Mouse (Mus musculus) left cerebral cortex, adult 11 months (tissue): Measurements from ENCODE around the gene Srd5a3.
"Not testable (repeated sequence)": the region's sequence is repeated elsewhere in the genome, so short reads cannot be mapped to it uniquely, and the experiment has no call there.

ENCODE experiments used
- DNase-seq: peaks from one replicate; pipeline ENCODE4 v3.0.0; 2022; ENCODE audit warnings: low spot score

Gene Srd5a3

GRCm38 (mm10) chr5:76139808-76140729 lies at the start of gene Srd5a3:
Srd5a3 (plus strand) TSS chr5:76140271.
- peak; percentile 88 for DNase-seq

DNA sequence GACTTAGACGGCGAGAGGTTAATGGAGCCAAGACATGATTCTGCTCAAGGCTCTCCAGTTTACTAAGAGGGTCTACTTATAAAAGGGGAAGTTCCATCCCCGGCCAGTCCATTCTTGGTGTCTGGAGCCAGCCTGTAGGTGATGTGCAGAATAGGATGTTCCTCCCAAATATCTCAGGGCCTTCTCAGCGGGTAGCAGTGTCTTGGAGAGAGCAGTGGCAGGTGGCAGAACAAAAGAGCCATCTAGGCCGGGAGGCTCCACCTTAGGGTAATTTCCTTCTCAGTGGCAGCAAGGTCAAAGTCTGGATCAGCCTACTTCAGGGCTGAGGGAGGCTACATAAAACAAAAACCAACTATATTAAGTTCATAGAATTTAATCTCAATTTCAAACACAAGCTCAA lies 36.3 kb upstream of the Srd5a3 start:
- not testable (repeated sequence) for DNase-seq

- DNase-seq = no peak
Measured at GRCm38 (mm10) chr5:76107306-76107705, 32.8 kb upstream of the Srd5a3 start.

DNA sequence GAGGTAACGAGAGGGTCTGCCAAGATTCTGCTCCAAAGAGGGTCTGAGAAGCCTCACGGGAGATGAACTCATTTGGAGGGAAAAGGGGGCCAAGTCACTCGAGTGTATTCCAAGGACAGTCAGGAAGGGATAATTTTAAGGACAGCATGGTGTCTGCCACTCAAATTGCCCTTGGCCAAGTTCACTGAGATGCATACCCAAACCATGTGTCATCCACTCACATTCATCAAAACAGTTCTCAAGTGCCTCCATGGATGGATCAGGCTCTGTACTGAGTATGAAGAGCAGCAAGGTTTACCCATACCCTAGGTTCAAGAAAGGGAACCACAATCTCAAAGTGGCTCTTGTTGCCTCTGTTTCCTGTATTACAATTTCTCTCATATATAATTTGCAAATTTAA lies 31.6 kb upstream of the Srd5a3 start:
- no peak for DNase-seq

GRCm38 (mm10) chr5:76111173-76111572 lies 28.9 kb upstream of the Srd5a3 start:
- DNase-seq = no peak

DNA sequence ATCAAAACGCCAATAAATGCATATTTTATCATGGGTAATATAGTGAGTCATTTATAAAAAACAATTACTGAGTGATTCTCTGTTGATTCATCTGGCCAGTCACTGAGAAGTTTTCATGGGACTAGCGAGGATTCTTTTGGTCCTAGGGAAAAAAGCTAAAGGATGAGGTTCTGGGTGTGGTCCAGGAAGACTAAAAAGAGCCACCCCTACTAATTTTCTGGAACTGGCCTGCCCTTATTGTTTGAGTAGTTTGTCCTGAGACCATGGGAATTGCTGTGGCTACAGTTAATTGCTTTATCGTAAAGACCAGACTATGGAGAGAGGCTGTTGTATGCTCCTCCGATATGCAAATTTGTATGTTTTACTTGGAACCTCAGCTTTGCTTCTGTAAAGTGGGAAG lies 28.1 kb upstream of the Srd5a3 start:
- DNase-seq = no peak

GRCm38 (mm10) chr5:76115436-76116041 lies 24.5 kb upstream of the Srd5a3 start:
- no peak for DNase-seq

DNA sequence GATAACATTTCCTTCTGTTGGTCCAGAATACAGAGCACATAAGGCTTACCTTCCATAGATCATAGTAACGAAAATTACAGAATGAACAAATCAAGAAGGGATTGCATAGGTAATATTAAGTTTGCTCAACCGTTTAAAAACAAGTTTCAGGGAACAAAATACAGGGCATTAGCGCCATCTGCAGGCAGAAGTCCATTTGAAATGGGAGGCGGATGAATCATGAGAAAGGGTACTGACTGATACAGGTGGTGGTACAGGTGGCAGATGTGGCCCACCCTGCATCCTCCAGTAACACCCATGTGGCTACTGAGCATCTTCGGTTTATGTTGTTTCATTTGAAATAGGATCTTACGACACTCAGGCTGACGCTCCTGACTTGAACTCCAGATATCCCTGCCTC lies 21.6 kb upstream of the Srd5a3 start:
- peak; percentile 34 for DNase-seq

DNA sequence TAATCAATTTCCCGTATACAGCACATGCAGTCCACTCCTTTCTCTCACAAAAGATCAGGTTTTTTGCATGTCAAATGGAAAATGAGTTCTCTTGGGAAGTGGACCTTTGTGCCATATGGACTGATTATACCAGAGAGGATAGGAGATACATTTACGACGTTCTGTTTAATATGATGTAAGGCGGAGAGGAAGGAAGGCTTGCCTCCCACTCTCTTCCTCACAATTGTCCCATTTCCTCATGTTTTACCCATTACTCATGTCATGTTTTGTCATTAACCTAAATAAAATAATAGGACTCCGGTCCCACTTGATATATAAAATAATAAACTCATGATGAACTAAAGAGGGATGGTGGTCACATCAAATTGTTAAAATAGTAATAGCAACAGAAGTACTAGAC lies 19.4 kb upstream of the Srd5a3 start:
- no peak for DNase-seq

DNA sequence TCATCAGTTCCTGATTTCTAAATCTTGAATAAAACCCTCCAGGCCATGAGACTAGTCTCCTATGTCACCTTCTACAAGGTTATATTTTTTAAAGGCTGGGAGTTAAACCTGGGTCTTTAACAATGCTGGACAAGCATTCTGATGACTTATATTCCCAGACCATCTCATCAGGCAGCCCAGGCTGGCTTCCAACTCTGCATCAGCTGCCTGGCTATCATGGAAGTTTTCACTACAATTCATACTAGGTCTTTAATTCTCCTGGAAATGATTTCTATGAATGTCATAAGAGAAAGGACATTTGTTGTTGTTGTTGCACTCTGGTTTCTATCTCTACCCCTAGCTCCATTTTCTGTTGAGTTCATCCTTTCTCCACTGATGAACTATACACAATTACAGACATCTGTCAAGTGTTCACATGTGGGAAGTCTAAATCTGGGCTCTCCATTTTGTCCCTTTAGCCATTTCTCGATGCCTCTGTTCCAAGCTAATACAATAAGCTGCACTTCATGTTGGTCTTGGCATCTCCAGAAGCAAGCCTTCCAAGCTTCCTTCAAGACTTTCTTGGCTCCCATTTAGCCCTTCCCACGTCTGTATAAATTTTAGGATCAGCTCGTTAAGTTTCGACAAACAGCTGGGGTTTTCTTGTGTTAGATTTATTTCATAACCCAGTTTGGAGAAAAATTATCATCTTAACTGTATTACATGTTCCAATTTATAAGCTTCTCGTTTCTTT lies 12.3 kb upstream of the Srd5a3 start:
- no peak for DNase-seq

- DNase-seq = no peak
Measured at GRCm38 (mm10) chr5:76130292-76130691, 9.8 kb upstream of the Srd5a3 start.

DNA sequence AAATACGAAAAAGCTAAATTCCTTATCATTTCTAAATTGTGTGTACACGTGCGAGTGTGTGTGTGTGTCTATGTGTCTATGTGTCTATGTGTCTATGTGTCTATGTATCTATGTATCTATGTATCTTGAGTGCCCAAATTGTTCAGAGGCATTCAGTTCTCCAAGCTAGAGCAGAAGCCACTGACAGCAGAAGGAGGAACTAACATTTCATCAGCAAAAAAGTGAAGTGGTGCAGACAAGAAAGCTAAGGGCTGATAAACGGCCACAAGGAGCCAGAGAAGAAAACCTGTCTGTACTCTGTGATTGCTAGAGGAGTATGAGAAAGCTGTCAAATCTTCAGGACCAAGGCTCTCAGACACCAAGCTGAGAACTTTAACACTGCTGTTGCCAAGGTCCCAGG lies 8.1 kb upstream of the Srd5a3 start:
- DNase-seq = no peak

GRCm38 (mm10) chr5:76135644-76136043 lies 4.4 kb upstream of the Srd5a3 start:
- no peak for DNase-seq

DNA sequence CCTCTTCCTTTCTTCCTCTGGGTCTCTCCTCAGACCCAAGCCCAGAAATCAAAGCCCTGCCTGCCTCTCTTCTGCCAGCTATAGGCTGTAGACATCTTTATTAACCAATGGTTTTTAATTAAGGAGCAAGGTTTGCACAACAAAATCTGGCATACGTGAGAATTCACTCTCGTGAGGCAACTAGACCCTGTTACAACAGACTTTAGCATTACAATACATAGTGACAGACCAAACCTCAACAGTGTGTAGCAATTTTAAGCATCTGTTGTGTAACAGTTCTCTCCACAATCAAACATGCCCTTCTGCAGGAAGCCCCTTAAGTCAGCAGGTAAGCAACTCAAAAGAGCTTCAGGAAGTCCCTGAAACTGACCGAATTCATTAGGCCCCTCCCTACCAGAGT lies 3.8 kb upstream of the Srd5a3 start:
- no peak for DNase-seq

DNA sequence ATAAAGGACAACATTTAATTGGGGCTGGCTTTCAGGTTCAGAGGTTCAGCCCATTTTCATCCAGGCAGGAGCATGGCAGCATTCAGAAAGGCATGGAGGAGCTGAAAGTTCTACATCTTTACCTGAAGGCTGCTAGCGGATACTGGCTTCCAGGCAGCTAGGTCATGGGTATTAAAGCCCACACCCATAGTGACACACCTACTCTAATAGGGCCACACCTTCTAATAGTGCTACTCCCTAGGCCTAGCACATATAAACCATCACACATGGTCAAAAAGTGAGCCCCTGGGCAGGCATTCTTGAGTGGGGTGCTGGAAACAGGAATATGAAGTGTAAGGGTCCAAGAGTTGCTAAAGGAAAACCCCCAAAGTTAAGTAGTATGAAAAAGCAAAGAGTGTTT lies 2.5 kb upstream of the Srd5a3 start:
- DNase-seq = no peak

DNA sequence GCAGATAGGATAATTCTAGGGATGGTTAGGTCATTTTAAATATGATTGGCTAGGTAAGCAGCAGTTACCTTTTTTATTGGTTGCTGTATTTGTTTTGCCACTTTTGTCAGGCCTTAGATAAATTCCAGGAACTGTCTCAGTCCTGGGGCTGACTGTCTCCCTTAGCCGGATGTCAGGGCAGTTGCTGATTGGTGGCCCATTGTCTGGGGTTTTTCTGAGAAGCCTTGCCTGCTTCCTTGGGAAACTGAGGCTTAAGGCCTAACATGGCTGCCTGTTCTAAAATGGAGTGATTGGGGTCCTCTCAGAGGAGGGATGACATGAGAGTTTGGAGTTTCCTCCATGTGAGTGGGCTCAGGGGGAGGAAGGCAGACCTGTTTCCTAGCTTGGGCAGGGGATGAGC lies 2.0 kb upstream of the Srd5a3 start:
- DNase-seq = no peak

GRCm38 (mm10) chr5:76138512-76138911 lies 1.6 kb upstream of the Srd5a3 start:
- DNase-seq = no peak

DNA sequence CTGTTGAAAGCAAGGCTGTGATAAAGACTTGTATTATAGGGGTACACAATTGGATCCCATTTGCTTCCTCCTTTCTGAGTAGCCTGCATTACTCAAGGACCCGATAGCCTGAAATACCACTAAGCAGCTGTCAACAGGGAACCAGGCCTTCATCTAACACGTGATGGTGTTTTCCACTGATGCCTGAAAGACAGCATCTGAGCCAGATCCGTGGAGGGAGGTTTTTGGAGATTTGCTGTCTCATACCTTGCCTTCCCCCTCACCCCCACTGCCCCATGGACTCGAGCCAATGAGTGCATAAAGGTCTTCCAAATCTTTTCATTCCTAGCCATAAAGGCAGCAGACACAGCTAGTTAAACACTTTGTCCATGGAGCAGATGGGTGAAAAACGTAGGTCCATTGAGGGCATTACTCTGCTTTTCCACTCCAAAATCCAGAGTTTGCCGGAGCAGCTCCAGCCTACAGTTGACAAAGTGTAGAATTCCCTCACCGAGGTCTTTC lies 850 bp upstream of the Srd5a3 start:
- no peak for DNase-seq

- DNase-seq = no peak
Measured at GRCm38 (mm10) chr5:76140730-76141066, 627 bp downstream of the Srd5a3 start.

DNA sequence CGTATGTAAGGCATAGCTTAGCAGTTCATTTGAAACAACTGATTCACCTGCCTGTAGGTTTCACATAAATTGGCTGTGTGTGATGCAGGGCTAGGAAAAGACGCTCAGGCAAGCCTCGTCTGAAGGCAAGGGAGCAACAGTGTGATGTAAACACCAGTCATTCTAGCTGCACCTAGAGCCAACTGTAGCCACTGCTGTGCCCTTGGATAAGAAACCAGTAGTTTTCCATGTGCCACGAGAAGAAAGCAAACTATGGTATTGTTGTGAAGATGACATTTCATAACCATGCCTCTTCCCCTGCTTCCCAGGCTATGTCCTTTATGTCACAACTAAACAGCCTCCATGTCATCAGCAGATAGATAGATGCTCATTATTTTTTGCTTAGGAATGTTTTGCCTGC lies 3.3 kb downstream of the Srd5a3 start:
- no peak for DNase-seq

- no peak for DNase-seq
Measured at GRCm38 (mm10) chr5:76146401-76146800, 6.3 kb downstream of the Srd5a3 start.

- no peak for DNase-seq
Measured at GRCm38 (mm10) chr5:76149436-76149835, 9.4 kb downstream of the Srd5a3 start.

DNA sequence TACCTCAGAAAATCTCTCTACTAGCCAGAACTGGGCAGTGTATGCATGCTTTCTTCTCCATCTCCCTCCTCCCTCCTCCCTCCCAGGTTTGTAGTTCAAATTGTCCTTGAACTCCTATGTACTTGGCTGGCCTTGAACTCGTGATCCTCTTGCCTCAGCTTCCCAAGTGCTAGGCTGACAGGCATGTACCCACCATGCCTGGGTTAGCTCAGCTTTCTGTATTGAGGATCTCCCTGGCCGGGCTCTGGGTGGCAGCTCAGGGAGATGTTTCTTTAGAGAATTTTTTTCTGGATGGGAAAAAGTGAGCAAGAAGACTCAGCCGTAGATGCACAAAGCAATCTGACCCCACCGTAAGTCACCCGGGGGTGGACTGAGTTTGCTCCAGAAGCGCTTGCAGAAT lies 12.9 kb downstream of the Srd5a3 start:
- no peak for DNase-seq
